Mouse (Mus musculus) MEL (cell line): ENCODE measurements at regions not wholly inside any gene's neighbourhood (a gene's known extent, or its start where the extent isn't known, plus 50 kb on each side); places are given as distances from the start of the nearest gene placed in this dataset.

ENCODE experiments used
- DNase-seq: peaks from one replicate; pipeline ENCODE4 v3.0.0; 2011; ENCODE audit warnings: low read depth, low spot score
- H3K27ac ChIP-seq: 2 replicates; pipeline ENCODE4 v1.5.1; 2012; ENCODE audit warnings: low read depth, mild to moderate bottlenecking, control low read depth, low read length, moderate library complexity; ENCODE audit not compliant: control insufficient read depth
- H3K27me3 ChIP-seq, 2 experiments: fragments of 150-350 bp in 1 of 2; sonication (generic) in 1 of 2; 2 replicates each; pipeline ENCODE4 v1.6.1; 2012; ENCODE audit warnings: low read length in 2 of 2, mild to moderate bottlenecking in 2 of 2, improper control_type of control experiment in 1 of 2, moderate library complexity in 1 of 2; ENCODE audit not compliant: insufficient read depth in 2 of 2, control insufficient read depth in 1 of 2
- H3K36me3 ChIP-seq, 2 experiments: 2 replicates each; pipeline ENCODE4 v1.6.1; 2012 to 2014; ENCODE audit warnings: low read length in 2 of 2, improper control_type of control experiment in 1 of 2, inconsistent platforms in 1 of 2, mild to moderate bottlenecking in 1 of 2; ENCODE audit not compliant: insufficient read depth in 2 of 2, control insufficient read depth in 1 of 2
- H3K4me1 ChIP-seq, 2 experiments: fragments of 150-350 bp in 1 of 2; sonication (generic) in 1 of 2; 2 replicates each; pipeline ENCODE4 v1.6.1; 2012; ENCODE audit warnings: low read length in 2 of 2, improper control_type of control experiment in 1 of 2, mild to moderate bottlenecking in 1 of 2; ENCODE audit not compliant: insufficient read depth in 2 of 2, control insufficient read depth in 1 of 2
- H3K4me3 ChIP-seq, 2 experiments: fragments of 150-350 bp in 1 of 2; sonication (generic) in 1 of 2; 2 replicates each; pipeline ENCODE4 v1.5.1; 2012; ENCODE audit warnings: low read depth in 2 of 2, low read length in 2 of 2, mild to moderate bottlenecking in 2 of 2, moderate library complexity in 2 of 2, control low read depth in 1 of 2, improper control_type of control experiment in 1 of 2; ENCODE audit not compliant: control insufficient read depth in 1 of 2, insufficient read depth in 1 of 2
- H3K79me2 ChIP-seq: 2 replicates; pipeline ENCODE4 v1.6.1; 2012; ENCODE audit warnings: mild to moderate bottlenecking, low read length, moderate library complexity; ENCODE audit not compliant: control insufficient read depth, poor library complexity, insufficient read depth
- H3K9ac ChIP-seq: 2 replicates; pipeline ENCODE4 v1.6.1; 2012; ENCODE audit warnings: low read depth, mild to moderate bottlenecking, control low read depth, low read length, moderate library complexity; ENCODE audit not compliant: control insufficient read depth, poor library complexity, severe bottlenecking
- H3K9me3 ChIP-seq: fragments of 150-350 bp; sonication (generic); replicated peaks from 2 replicates; pipeline ENCODE4 v1.6.1; 2012; ENCODE audit warnings: mild to moderate bottlenecking, low read length, improper control_type of control experiment, moderate library complexity; ENCODE audit not compliant: insufficient read depth
- CTCF ChIP-seq, 3 experiments: IDR thresholded peaks in 2 of 3; conservative IDR thresholded peaks in 1 of 3; 2 replicates each; pipeline ENCODE4 v1.5.1; 2011 to 2012; ENCODE audit warnings: low read length in 3 of 3, low read depth in 2 of 3, mild to moderate bottlenecking in 2 of 3, improper control_type of control experiment in 1 of 3, inconsistent platforms in 1 of 3, mixed read lengths in 1 of 3, moderate library complexity in 1 of 3; ENCODE audit not compliant: control insufficient read depth in 1 of 3, insufficient read depth in 1 of 3, poor library complexity in 1 of 3, severe bottlenecking in 1 of 3
- ETS1 ChIP-seq: IDR thresholded peaks from 2 replicates; pipeline ENCODE4 v1.6.1; 2012; ENCODE audit warnings: low read depth, mild to moderate bottlenecking, inconsistent platforms, low read length, improper control_type of control experiment, moderate library complexity
- GATA1 ChIP-seq: IDR thresholded peaks from 2 replicates; pipeline ENCODE4 v1.6.1; 2011; ENCODE audit warnings: low read depth, low read length, improper control_type of control experiment
- HCFC1 ChIP-seq: IDR thresholded peaks from 2 replicates; pipeline ENCODE4 v1.6.1; 2012; ENCODE audit warnings: low read depth, mild to moderate bottlenecking, inconsistent platforms, low read length, improper control_type of control experiment, moderate library complexity
- KAT2A ChIP-seq: conservative IDR thresholded peaks from 2 replicates; pipeline ENCODE4 v1.6.1; 2012; ENCODE audit warnings: low read depth, low read length, improper control_type of control experiment, inconsistent platforms
- MAZ ChIP-seq: IDR thresholded peaks from 2 replicates; pipeline ENCODE4 v1.6.1; 2012; ENCODE audit warnings: low read depth, mild to moderate bottlenecking, inconsistent platforms, low read length, improper control_type of control experiment
- MXI1 ChIP-seq: IDR thresholded peaks from 2 replicates; pipeline ENCODE4 v1.6.1; 2011; ENCODE audit warnings: mild to moderate bottlenecking, low read depth, low read length, improper control_type of control experiment
- NRF1 ChIP-seq: IDR thresholded peaks from 2 replicates; pipeline ENCODE4 v1.6.1; 2014; ENCODE audit warnings: low read depth, mild to moderate bottlenecking, inconsistent platforms, low read length, improper control_type of control experiment, moderate library complexity; ENCODE audit not compliant: poor library complexity, insufficient read depth, severe bottlenecking
- POLR2A ChIP-seq, 2 experiments: IDR thresholded peaks; 2 replicates each; pipeline ENCODE4 v1.6.1; 2011 to 2012; ENCODE audit warnings: low read length in 2 of 2, mild to moderate bottlenecking in 2 of 2, control low read depth in 1 of 2, improper control_type of control experiment in 1 of 2, low read depth in 1 of 2, moderate library complexity in 1 of 2; ENCODE audit not compliant: control insufficient read depth in 1 of 2, insufficient read depth in 1 of 2, poor library complexity in 1 of 2
- RAD21 ChIP-seq: IDR thresholded peaks from 2 replicates; pipeline ENCODE4 v1.6.1; 2011; ENCODE audit warnings: mild to moderate bottlenecking, low read depth, low read length, improper control_type of control experiment
- SIN3A ChIP-seq: IDR thresholded peaks from 2 replicates; pipeline ENCODE4 v1.6.1; 2012; ENCODE audit warnings: low read length, improper control_type of control experiment, inconsistent platforms
- SMC3 ChIP-seq: IDR thresholded peaks from 2 replicates; pipeline ENCODE4 v1.6.1; 2011; ENCODE audit warnings: low read depth, low read length, improper control_type of control experiment
- USF2 ChIP-seq, 2 experiments: IDR thresholded peaks; 2 replicates each; pipeline ENCODE4 v1.6.1; 2011 to 2012; ENCODE audit warnings: improper control_type of control experiment in 2 of 2, low read length in 2 of 2, borderline replicate concordance in 1 of 2, inconsistent platforms in 1 of 2, low read depth in 1 of 2, mild to moderate bottlenecking in 1 of 2; ENCODE audit not compliant: insufficient read depth in 1 of 2
- ZC3H11A ChIP-seq: IDR thresholded peaks from 2 replicates; pipeline ENCODE4 v1.6.1; 2012; ENCODE audit warnings: low read depth, mild to moderate bottlenecking, inconsistent platforms, low read length, improper control_type of control experiment
- ZKSCAN1 ChIP-seq: IDR thresholded peaks from 2 replicates; pipeline ENCODE4 v1.6.1; 2012; ENCODE audit warnings: low read depth, mild to moderate bottlenecking, inconsistent platforms, low read length, improper control_type of control experiment, moderate library complexity
- ZMIZ1 ChIP-seq: IDR thresholded peaks from 2 replicates; pipeline ENCODE4 v1.6.1; 2012; ENCODE audit warnings: low read depth, mild to moderate bottlenecking, inconsistent platforms, low read length, improper control_type of control experiment, moderate library complexity

- H3K79me2 ChIP-seq, result no peaks in the 10 kb centered on the region
- H3K27me3 ChIP-seq, result peaks cover 3 to 9% of the 10 kb centered on the region in 2 experiments
- no peak overlapping the region for H3K9ac ChIP-seq
- DNase-seq, result no peak
- no peak overlapping the region for H3K27ac ChIP-seq
- no peak for TF ChIP-seq HCFC1
- TF ChIP-seq KAT2A, result no peak
- no peak for TF ChIP-seq ETS1
- no peak for TF ChIP-seq MXI1
- TF ChIP-seq USF2 (IDR thresholded peaks at IDR 0.05; ENCODE audit: borderline replicate concordance in 1 of 2, insufficient read depth in 1 of 2, low read depth in 1 of 2, low read length in 2 of 2), result no peak
- TF ChIP-seq SMC3, result no peak
- H3K9me3 ChIP-seq, result no peaks in the 10 kb centered on the region
- peaks cover 5 to 10% of the 10 kb centered on the region in 2 experiments; a peak in 3 of 4 replicates for H3K4me1 ChIP-seq
- peaks cover 0 to 11% of the 10 kb centered on the region in 2 experiments; a peak in 2 of 4 replicates for H3K36me3 ChIP-seq
- no peak overlapping the region for H3K4me3 ChIP-seq
These were observed 64.7 kb upstream of the Gm11733 start for GRCm38 (mm10) chr11:117419351-117419969.

DNA sequence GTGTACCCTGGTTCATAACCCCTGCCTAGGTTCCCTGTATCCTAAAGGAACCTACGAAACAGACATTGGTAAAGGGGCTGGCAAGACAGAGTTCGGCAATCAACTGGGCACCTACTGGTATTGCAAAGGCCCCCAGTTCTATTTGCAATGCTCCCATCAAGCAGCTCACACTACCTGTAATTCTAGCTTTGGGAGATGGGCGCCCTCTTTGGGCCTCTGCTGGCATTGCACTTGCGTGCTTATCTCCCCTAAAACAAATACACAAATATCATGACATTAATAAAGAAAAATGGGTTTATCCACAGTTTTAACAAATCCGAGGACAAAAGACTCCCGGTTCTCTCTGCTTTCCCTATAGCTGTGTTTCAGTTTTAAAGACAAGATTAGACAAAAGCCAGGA is 61.5 kb upstream of the Gm11733 start:
- peaks cover 3 to 9% of the 10 kb centered on the region in 2 experiments for H3K27me3 ChIP-seq

DNA sequence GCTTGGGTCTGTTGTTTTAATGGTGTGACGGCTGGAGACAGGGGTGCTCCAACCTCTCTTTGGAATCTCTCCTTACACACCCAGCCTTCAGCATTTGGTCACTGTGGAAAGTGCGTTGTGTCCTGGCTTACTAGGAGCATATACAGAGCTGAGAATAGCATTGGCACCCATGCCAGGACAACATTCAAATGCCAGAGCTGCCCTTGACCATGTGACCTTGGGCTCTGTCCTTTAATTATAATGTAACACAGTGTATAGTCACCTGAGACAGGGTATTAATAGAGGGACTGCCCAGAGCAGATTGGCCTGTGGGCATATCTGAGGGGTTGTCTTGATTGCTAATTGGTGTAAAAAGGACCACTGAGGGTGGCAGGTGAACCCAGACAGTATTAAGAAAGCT is 60.7 kb upstream of the Gm11733 start:
- no peaks in the 10 kb centered on the region for H3K79me2 ChIP-seq
- no peaks in the 10 kb centered on the region for H3K4me1 ChIP-seq
- DNase-seq, result no peak
- no peaks in the 10 kb centered on the region for H3K9me3 ChIP-seq
- H3K9ac ChIP-seq, result no peak overlapping the region
- H3K4me3 ChIP-seq, result no peak overlapping the region
- TF ChIP-seq NRF1 (no peak), MAZ (no peak), SIN3A (no peak)
- no peaks in the 10 kb centered on the region for H3K36me3 ChIP-seq
- no peak overlapping the region for H3K27ac ChIP-seq
- H3K27me3 ChIP-seq, result peaks cover 3 to 12% of the 10 kb centered on the region in 2 experiments

More for the DNA sequence above, 61.5 kb upstream of the Gm11733 start:
- Histone ChIP-seq H3K27ac (no peak overlapping the region), H3K4me1 (no peaks in the 10 kb centered on the region), H3K36me3 (no peaks in the 10 kb centered on the region), H3K9me3 (no peaks in the 10 kb centered on the region), H3K9ac (no peak overlapping the region), H3K79me2 (no peaks in the 10 kb centered on the region), H3K4me3 (no peak overlapping the region)
- TF ChIP-seq SMC3 (peak; percentile 27; the same call in 1 of the 2 replicates), POLR2A (IDR thresholded peaks at IDR 0.05; ENCODE audit: control insufficient read depth in 1 of 2, insufficient read depth in 1 of 2, low read depth in 1 of 2, low read length in 2 of 2, poor library complexity in 1 of 2) (no peak), ZMIZ1 (no peak), CTCF (IDR thresholded peaks at IDR 0.05 in 2 of 3, conservative IDR thresholded peaks at IDR 0.05 in 1 of 3; ENCODE audit: control insufficient read depth in 1 of 3, insufficient read depth in 1 of 3, low read depth in 2 of 3, low read length in 3 of 3, poor library complexity in 1 of 3, severe bottlenecking in 1 of 3) (peak; percentile 59 to 78 (median 62)), RAD21 (peak; percentile 43), GATA1 (0 out of 2 replicates have a peak, but pooled peaks have one; percentile 15), HCFC1 (no peak), ZKSCAN1 (no peak), ZC3H11A (peak; percentile 20; the same call in 1 of the 2 replicates)
- peak; percentile 50 for DNase-seq
